Mouse (Mus musculus): ENCODE data around the gene Camta1.

DNA sequence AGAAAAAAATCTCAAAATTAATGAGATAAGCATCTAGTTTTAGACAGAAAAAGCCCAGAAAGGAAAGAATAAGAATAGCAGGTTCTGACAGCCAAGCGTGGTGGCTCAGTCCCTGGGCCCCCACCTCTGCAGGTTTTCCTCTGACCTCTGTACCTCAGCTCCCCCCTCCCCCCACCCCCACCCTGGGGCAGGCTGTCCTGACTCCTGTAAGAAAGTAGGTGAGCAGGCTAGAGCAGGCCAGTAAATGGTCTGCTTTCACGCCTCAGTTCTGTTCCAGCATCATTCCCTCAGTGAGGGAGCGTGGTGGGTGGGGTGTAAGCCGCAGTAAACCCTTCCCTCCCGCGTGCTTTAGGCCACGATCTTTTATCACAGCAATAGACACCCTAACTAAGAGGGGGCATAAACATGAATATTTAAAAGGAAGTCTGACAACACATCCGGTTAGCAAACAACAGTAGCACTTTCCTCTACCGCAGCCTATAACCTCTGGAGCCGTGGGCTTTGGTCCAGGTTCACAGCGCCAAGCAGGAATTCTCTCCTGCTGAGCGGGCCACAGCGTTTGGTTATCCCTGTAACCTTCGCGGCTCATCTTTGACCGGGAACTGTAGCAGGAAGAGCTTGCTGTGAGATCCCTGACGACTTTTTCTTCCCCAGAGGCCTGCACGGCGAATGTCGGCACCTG, 972.3 kb downstream of the Camta1 start:
- TF ChIP-seq CTCF (conservative IDR thresholded peaks at IDR 0.05; ENCODE audit: insufficient read depth, insufficient read length, low read depth, low read length) (no peak), POLR2A (IDR thresholded peaks at IDR 0.05; ENCODE audit: low read depth, low read length) (no peak)
